Mouse (Mus musculus) heart, postnatal 0 days (tissue): ENCODE measurements at regions not wholly inside any gene's neighbourhood (a gene's known extent, or its start where the extent isn't known, plus 50 kb on each side); places are given as distances from the start of the nearest gene placed in this dataset.

Experiments
- CTCF ChIP-seq: IDR thresholded peaks from 2 replicates; pipeline ENCODE4 v1.5.1; 2016; ENCODE audit warnings: antibody characterized with exemption, control low read depth, low read depth
- EP300 ChIP-seq: IDR thresholded peaks from 2 replicates; pipeline ENCODE4 v1.6.1; 2016; ENCODE audit warnings: antibody characterized with exemption, low read depth

- TF ChIP-seq CTCF, result no peak
- TF ChIP-seq EP300, result no peak
Observed at GRCm38 (mm10) chr12:14405796-14406195, 253.9 kb upstream of the Fam84a start.
